Mouse (Mus musculus) naive thymus-derived CD4-positive, alpha-beta T cell, adult 2 months (primary cell): Measurements from ENCODE around the gene Nenf.

Experiments
- DNase-seq: peaks from one replicate; pipeline ENCODE4 v3.0.0-alpha.2; 2011; ENCODE audit warnings: low read depth

Gene Nenf

GRCm38 (mm10) chr1:191317591-191318196 is at the start of gene Nenf:
Gene Nenf, minus strand, starts transcription at chr1:191318194.
- peak; percentile 85 for DNase-seq

GRCm38 (mm10) chr1:191364477-191364876 is 46.5 kb upstream of the Nenf start:
- peak; percentile 84 for DNase-seq

GRCm38 (mm10) chr1:191362412-191362811 is 44.4 kb upstream of the Nenf start:
- DNase-seq, result no peak

- DNase-seq, result no peak
Measured at GRCm38 (mm10) chr1:191359478-191359877, 41.5 kb upstream of the Nenf start.

- no peak for DNase-seq
Measured at GRCm38 (mm10) chr1:191356936-191357335, 38.9 kb upstream of the Nenf start.

GRCm38 (mm10) chr1:191353836-191354235 is 35.8 kb upstream of the Nenf start:
- no peak for DNase-seq

DNA sequence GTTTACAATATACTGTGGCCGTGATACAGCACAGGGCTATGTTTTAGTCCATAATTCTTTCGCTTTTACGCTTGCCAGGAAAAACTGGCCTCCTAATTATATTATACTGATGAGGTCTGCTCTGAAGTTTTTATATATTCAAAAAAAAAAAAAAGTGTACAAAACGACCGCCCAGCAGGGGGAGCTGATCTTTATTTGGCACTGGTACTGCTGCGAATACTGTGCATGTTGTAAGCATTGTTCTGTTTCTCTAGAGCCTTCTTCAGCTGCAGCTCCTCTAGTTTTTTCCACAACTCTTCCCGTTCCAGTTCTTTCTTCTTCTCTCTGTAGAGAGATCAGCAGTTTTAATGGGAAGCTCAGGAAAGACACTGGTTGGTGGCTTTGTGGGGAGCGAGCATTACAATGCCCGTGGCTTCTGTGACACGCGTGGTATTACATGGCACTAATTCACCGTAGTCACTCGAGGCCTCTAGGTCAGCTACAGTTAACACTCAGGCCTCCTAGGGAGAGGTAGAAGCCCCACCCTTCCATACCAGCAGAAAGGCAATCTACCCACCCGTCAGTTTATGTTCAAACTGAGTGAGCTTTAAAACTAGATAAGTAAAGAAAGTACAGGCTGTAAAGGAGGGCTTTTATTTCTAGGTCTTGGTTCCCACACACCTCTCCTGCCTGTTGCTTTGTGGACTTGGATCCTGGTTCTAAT is 34.9 kb upstream of the Nenf start:
- peak; percentile 64 for DNase-seq

DNA sequence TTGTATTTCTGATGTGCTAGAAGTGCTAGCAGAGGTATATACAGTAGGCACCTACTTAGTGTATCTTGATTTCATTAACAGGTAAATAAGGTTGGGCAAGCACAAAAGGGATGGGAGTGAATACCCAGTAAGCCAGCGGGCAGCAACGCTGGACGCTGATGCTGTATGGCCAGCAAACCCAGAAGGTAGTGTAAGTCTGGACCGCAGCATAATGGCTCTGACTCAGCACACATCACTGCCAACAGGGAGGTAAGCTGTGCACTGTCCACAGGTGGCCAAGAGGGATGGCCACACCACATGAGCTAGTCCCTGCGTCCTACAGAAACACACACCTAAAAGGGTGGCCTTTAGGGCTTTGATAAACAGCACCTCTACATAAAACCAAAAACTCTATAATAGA is 32.4 kb upstream of the Nenf start:
- no peak for DNase-seq

DNA sequence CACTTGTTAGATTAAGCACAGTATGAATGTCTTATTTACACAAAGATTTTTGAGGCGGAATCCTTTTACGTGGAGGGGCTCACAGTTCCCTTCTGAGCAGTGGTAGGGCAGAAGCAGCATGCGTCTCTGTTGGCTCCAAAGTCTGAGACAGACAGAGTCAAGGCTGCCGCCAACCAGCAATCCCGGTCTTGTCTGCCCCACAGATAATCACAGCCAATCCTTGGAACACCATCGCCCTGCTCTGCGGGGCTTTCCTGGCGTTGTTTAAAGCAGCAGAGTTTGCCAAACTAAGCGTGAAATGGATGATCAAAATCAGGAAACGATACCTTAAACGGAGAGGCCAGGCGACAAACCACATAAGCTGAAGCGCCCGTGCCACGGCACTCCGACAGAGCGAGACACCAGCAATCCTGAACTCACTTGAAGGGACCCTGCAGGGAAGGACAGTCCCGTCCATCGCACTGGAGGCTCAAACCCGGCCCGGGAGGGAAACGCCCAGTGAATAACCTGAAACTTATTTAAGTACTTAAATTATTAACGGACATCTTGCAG is 31.6 kb upstream of the Nenf start:
- DNase-seq, result no peak

GRCm38 (mm10) chr1:191348996-191349395 is 31.0 kb upstream of the Nenf start:
- no peak for DNase-seq

GRCm38 (mm10) chr1:191348592-191348991 is 30.6 kb upstream of the Nenf start:
- DNase-seq, result no peak

GRCm38 (mm10) chr1:191347602-191348001 is 29.6 kb upstream of the Nenf start:
- DNase-seq, result no peak

DNA sequence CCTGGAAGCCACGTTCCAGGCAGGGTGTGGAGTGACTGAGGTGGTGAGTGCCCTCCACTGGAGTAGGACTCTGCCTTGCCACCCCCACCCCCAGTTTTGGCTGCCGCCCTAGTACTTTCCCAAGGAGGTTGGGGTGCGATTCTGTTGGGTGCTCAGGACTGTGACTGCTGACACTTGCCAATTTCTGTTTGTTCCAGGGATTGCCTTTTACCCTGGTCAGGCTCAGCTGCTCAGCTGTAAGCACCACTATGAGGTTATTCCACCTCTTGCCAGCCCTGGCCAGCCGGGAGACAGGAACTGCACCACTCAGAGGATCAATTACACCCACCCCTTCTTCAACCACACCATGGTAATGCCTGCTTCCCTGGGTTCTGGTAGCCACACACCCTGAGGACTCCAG is 22.5 kb upstream of the Nenf start:
- DNase-seq, result no peak

DNA sequence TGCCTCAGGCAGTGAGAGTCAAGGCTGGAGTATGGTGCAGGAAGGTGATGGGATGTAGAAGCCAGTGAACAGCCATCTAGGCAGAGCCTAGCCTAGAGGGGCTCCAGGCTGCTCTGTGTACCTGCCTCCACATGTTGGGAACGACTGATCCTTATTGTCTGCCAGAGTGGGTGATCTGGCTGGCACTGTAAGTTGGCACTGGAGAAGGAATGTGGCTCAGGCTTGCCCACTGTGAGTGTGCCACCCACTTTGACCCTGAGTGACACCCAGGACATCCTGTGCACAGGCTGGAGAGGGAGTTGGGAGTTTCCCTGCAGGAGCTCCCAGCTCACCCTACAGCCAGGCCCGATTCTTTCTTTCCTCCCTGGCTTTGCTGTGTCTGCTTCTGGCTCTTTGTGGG is 21.9 kb upstream of the Nenf start:
- no peak for DNase-seq

- DNase-seq, result no peak
Measured at GRCm38 (mm10) chr1:191334500-191334899, 16.5 kb upstream of the Nenf start.

- DNase-seq, result no peak
Measured at GRCm38 (mm10) chr1:191330356-191330755, 12.4 kb upstream of the Nenf start.

- DNase-seq, result no peak
Measured at GRCm38 (mm10) chr1:191328019-191328441, 10.0 kb upstream of the Nenf start.

- no peak for DNase-seq
Measured at GRCm38 (mm10) chr1:191327258-191327657, 9.3 kb upstream of the Nenf start.

GRCm38 (mm10) chr1:191326233-191326882 is 8.4 kb upstream of the Nenf start:
- peak; percentile 73 for DNase-seq

DNA sequence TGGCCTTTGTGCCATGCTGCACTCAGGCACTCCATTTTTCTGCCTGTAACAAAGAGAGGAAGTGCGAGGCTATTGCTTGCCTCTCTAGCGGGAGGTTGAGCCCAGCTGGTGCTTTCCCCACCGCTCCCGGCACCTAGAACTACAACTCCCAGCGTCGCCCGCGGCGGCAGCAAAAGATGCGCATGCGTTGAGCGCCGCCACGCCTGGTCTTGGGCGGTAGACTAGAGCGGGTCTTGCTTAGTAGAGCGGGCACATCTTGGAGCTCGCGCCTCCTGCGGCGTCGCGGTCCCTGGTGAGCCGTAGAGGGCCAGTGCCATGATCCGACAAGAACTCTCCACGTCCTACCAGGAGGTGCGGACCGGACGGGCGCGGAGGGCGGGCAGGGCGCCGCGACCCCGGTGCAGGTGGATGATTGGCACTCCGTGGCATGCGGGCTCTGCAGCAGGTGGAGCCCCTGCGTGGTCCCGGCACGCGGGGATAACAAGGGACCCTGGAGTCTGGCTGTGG is 7.8 kb upstream of the Nenf start, which contains the start of gene Tmem206:
TSS of gene Tmem206 (plus strand) at position 187 of the 507 bp plus-strand sequence.
- peak; percentile 99 for DNase-seq

DNA sequence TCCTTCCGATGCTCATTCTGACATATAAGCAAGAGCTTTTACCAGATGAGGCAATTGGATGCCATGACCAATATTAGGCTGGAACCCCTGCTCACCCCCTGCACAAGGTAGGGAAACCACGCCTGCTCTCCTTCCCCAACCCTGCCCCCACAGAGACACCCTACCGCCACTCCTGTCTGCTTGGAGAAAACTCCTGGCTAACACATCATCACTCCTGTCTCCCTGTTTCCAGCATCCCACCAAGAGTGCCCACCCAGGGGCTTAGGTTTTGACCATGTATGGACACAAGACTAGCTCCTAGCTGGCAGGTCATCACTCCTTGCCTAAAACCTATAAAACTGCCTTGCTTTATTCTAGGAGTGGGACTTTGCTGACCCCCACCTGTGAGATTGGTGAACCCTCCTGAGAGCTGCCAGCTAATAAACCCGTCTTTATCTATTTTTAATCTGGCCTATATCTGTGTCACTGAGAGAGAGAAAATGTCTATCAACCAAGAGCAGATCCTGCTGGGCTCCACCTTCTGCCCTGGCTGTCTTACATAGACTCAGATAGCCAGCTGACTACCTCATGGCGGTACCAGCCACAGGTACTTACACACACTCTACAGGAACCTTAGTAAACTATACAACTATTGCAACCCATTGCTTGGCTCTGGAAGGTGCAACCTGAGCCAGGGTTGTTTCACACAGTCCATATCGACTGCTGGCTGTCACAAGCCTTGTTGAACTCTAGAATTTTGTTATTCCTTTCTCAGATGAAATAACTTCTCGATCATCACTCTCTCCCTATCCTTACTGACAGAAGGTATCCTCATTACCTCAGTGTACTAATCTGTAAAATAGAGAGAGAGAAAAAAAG is 7.0 kb upstream of the Nenf start:
- no peak for DNase-seq

GRCm38 (mm10) chr1:191323381-191323780 is 5.4 kb upstream of the Nenf start:
- no peak for DNase-seq
